10 mouse cellular contexts compared by ENCODE assay signal in the genomic region with DNA sequence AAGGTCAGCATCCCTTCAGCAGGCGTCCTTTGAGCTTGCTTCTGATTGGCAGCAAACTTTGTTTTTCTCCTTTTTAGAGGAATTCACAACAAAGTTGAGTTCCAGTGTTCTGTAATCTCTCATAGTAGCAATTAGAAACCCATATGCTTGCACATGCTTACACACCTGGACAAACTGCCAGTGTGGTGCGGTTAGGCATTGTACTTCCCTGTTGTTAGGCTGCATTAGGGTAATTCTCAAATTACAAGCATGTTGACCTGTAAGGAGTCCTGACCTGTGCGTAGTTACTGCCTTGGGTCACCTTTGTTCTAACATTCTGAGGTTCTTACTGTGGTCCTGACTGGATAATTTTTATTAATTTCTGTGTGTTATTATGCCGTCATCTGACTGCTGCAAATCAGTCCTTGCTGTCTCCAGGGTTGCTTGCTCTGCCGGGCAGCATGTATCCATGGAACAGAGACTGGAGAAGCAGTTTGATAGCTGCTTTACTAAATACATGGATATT. TPM values are rescaled to one million over a fixed set of nuclear protein-coding genes. Genes with fewer than 3 reads are reported as not detected.
DNase-seq lines count a peak whose midpoint lies in the region; ATAC-seq and TF ChIP-seq lines count a peak whose summit lies in the region.
"Had no signal": no experiment of that assay in that cellular context is flagged by ENCODE, and none has a peak within 500 bp of the region (broad histone marks: within the 10 kb centered on the region; RNA-seq: fewer than 3 reads in every experiment).

No protein-coding gene starts in this region.

- H3K9ac ChIP-seq in embryonic facial prominence, embryonic 14.5 days (ENCODE audit: low read depth, low read length): no peak overlapping the region
- H3K9ac ChIP-seq in hindbrain, embryonic 15.5 days: peak overlapping the region; percentile 52; the same call in 1 of the 2 replicates
- H3K9ac ChIP-seq in neural tube, embryonic 15.5 days (replicated peaks): no peak overlapping the region; the same call in 1 of the 2 replicates
- H3K9ac ChIP-seq: liver, embryonic 12.5 days had no signal

- 42% methylated on average over 5 of the region's 5 CpGs for WGBS in embryonic facial prominence, embryonic 14.5 days
- 53% methylated on average over 5 of the region's 5 CpGs for WGBS in hindbrain, embryonic 15.5 days
- 55% methylated on average over 5 of the region's 5 CpGs for WGBS in neural tube, embryonic 15.5 days

- H3K27ac ChIP-seq in layer of hippocampus, adult 2 months: peak overlapping the region; percentile 96
- no peak overlapping the region for H3K27ac ChIP-seq in embryonic facial prominence, embryonic 14.5 days (replicated peaks; ENCODE audit: low read depth, low read length)
- H3K27ac ChIP-seq in hindbrain, embryonic 15.5 days (replicated peaks): peak overlapping the region; percentile 88; the same call in 1 of the 2 replicates
- H3K27ac ChIP-seq in neural tube, embryonic 15.5 days (replicated peaks): 0 out of 2 replicates have a peak overlapping the region, but pooled peaks have one; percentile 80
- H3K27ac ChIP-seq: heart, embryonic 10.5 days; liver, embryonic 12.5 days had no signal

- no peak for TF ChIP-seq CTCF in layer of hippocampus, adult 2 months (conservative IDR thresholded peaks at IDR 0.05)

- peak overlapping the region; percentile 53 for H3K4me3 ChIP-seq in layer of hippocampus, adult 2 months
- H3K4me3 ChIP-seq in embryonic facial prominence, embryonic 14.5 days (ENCODE audit: low read depth, low read length): no peak overlapping the region
- H3K4me3 ChIP-seq in hindbrain, embryonic 15.5 days: peak overlapping the region; percentile 39
- H3K4me3 ChIP-seq in neural tube, embryonic 15.5 days (replicated peaks): peak overlapping the region; percentile 39
- H3K4me3 ChIP-seq: heart, embryonic 10.5 days; liver, embryonic 12.5 days had no signal

- DNase-seq in layer of hippocampus, adult 2 months (ENCODE audit: low spot score in 2 of 2): no peak
- no peak for DNase-seq in layer of hippocampus, adult 8-10 months (ENCODE audit: low spot score in 2 of 2)
- no peak for DNase-seq in embryonic facial prominence, embryonic 14.5 days (ENCODE audit: low spot score)
- no peak for DNase-seq in adrenal gland, postnatal 10 days
- no peak for DNase-seq in urinary bladder, postnatal 4 days (ENCODE audit: low spot score in 2 of 2)
- DNase-seq: layer of hippocampus, postnatal 36 days had no signal

- no peak overlapping the region for H3K4me2 ChIP-seq in embryonic facial prominence, embryonic 14.5 days (ENCODE audit: low read depth, low read length)
- H3K4me2 ChIP-seq in hindbrain, embryonic 15.5 days: peak overlapping the region; percentile 55
- H3K4me2 ChIP-seq in neural tube, embryonic 15.5 days: peak overlapping the region; percentile 56
- H3K4me2 ChIP-seq: liver, embryonic 12.5 days had no signal

- peaks cover 3% of the 10 kb centered on the region; the same call in 1 of the 2 replicates for H3K9me3 ChIP-seq in embryonic facial prominence, embryonic 14.5 days (ENCODE audit: control insufficient read depth, low read length)
- no peaks in the 10 kb centered on the region for H3K9me3 ChIP-seq in hindbrain, embryonic 15.5 days
- H3K9me3 ChIP-seq in neural tube, embryonic 15.5 days (replicated peaks): no peaks in the 10 kb centered on the region
- H3K9me3 ChIP-seq: heart, embryonic 10.5 days; liver, embryonic 12.5 days had no signal

- ATAC-seq in embryonic facial prominence, embryonic 14.5 days (ENCODE audit: low read depth): peak; percentile 50; the same call in 1 of the 2 replicates
- no peak for ATAC-seq in hindbrain, embryonic 15.5 days (ENCODE audit: low FRiP score, low read depth)
- no peak for ATAC-seq in neural tube, embryonic 15.5 days (ENCODE audit: low FRiP score)
- ATAC-seq: liver, embryonic 12.5 days had no signal

- H3K27me3 ChIP-seq in embryonic facial prominence, embryonic 14.5 days (replicated peaks; ENCODE audit: control insufficient read depth, insufficient read depth, low read length): no peaks in the 10 kb centered on the region
- no peaks in the 10 kb centered on the region for H3K27me3 ChIP-seq in hindbrain, embryonic 15.5 days
- no peaks in the 10 kb centered on the region for H3K27me3 ChIP-seq in neural tube, embryonic 15.5 days (replicated peaks)
- H3K27me3 ChIP-seq: liver, embryonic 12.5 days had no signal

- no peaks in the 10 kb centered on the region for H3K4me1 ChIP-seq in embryonic facial prominence, embryonic 14.5 days (ENCODE audit: control insufficient read depth, insufficient read depth, low read length)
- peaks cover 14% of the 10 kb centered on the region for H3K4me1 ChIP-seq in hindbrain, embryonic 15.5 days (replicated peaks)
- H3K4me1 ChIP-seq in neural tube, embryonic 15.5 days: peaks cover 9% of the 10 kb centered on the region
- H3K4me1 ChIP-seq: heart, embryonic 10.5 days; liver, embryonic 12.5 days had no signal

- peaks cover 4% of the 10 kb centered on the region; the same call in 1 of the 2 replicates for H3K36me3 ChIP-seq in embryonic facial prominence, embryonic 14.5 days (ENCODE audit: control insufficient read depth, insufficient read depth, low read length)
- H3K36me3 ChIP-seq in hindbrain, embryonic 15.5 days: peaks cover 11% of the 10 kb centered on the region; the same call in 1 of the 2 replicates
- peaks cover 5% of the 10 kb centered on the region; the same call in 1 of the 2 replicates for H3K36me3 ChIP-seq in neural tube, embryonic 15.5 days

RNA-seq across cellular contexts. Expression of a gene that starts 8.6 kb away (rescaled TPM):
- under 1 TPM; 0.31 to 0.37 TPM for total RNA-seq in layer of hippocampus, adult 2 months (2021)
- under 1 TPM in 3 of 4 experiments, not detected in 1; 0.21 to 0.39 (median 0.38) TPM for total RNA-seq in layer of hippocampus, adult 8-10 months (2022)
- polyA plus RNA-seq in embryonic facial prominence, embryonic 14.5 days (2014; fragmentation: Nextera tagmentation; extraction: Ambion mirVana): 0.28 and 0.32 TPM in 2 replicates
- polyA plus RNA-seq in hindbrain, embryonic 15.5 days (2015; fragmentation: Nextera tagmentation; extraction: Ambion mirVana): 0.41 and 0.54 TPM in 2 replicates
- polyA plus RNA-seq in neural tube, embryonic 15.5 days (2015; fragmentation: Nextera tagmentation; extraction: Ambion mirVana): 0.37 and 0.72 TPM in 2 replicates
- under 1 TPM in 1 of 2 experiments, not detected in 1; 0.18 TPM for total RNA-seq in adrenal gland, postnatal 10 days (2021)
- polyA plus RNA-seq: liver, embryonic 12.5 days had no signal

RNA-seq across cellular contexts. Expression of a gene that starts 35.7 kb away (rescaled TPM):
- total RNA-seq in layer of hippocampus, adult 2 months (2021): 1 to 10 TPM; 1.0 TPM
- total RNA-seq in layer of hippocampus, adult 8-10 months (2022): 1 to 10 TPM in 2 of 4 experiments, under 1 TPM in 2; 0.61 to 1.2 (median 1.0) TPM
- polyA plus RNA-seq in embryonic facial prominence, embryonic 14.5 days (2014; fragmentation: Nextera tagmentation; extraction: Ambion mirVana): 0.09 and 0.33 TPM in 2 replicates
- polyA plus RNA-seq in hindbrain, embryonic 15.5 days (2015; fragmentation: Nextera tagmentation; extraction: Ambion mirVana): 0.18 and 0.29 TPM in 2 replicates
- 0.29 and 0.36 TPM in 2 replicates for polyA plus RNA-seq in neural tube, embryonic 15.5 days (2015; fragmentation: Nextera tagmentation; extraction: Ambion mirVana)
- total RNA-seq in adrenal gland, postnatal 10 days (2021): under 1 TPM in 1 of 2 experiments, not detected in 1; 0.18 TPM
